Mouse (Mus musculus): Measurements from ENCODE around the gene Gch1. TPM values are rescaled to one million over a fixed set of nuclear protein-coding genes. Genes with fewer than 3 reads are reported as not detected.

The Gch1 gene
- total and polyA plus RNA-seq, 3 experiments, result 72.9 to 85.2 (median 77.0) TPM

Other genes starting within 250 kb of the Gch1 start
- gene Wdhd1, start 87.4 kb upstream of the Gch1 start, total RNA-seq (2021), result 1 to 10 TPM; 2.0 to 3.0 TPM
- gene Wdhd1, start 87.4 kb upstream of the Gch1 start, polyA plus RNA-seq (2012; rRNA removed), result 0.13 and 0.28 TPM in 2 replicates
- 10 to 100 TPM; 18.5 to 20.4 TPM for gene Socs4, start 87.5 kb upstream of the Gch1 start, total RNA-seq (2021)
- 1.4 and 1.6 TPM in 2 replicates for gene Socs4, start 87.5 kb upstream of the Gch1 start, polyA plus RNA-seq (2012; rRNA removed)
- 10 to 100 TPM; 63.1 to 86.9 TPM for gene Mapk1ip1l, start 108.9 kb upstream of the Gch1 start, total RNA-seq (2021)
- 32.4 and 39.5 TPM in 2 replicates for gene Mapk1ip1l, start 108.9 kb upstream of the Gch1 start, polyA plus RNA-seq (2012; rRNA removed)
- gene Lgals3, start 178.3 kb upstream of the Gch1 start, total RNA-seq (2021), result 10 to 100 TPM; 13.1 to 19.2 TPM
- 57.6 and 60.8 TPM in 2 replicates for gene Lgals3, start 178.3 kb upstream of the Gch1 start, polyA plus RNA-seq (2012; rRNA removed)
- 1 to 10 TPM; 1.1 to 1.4 TPM for gene Dlgap5, start 229.0 kb upstream of the Gch1 start, total RNA-seq (2021)
- gene Dlgap5, start 229.0 kb upstream of the Gch1 start, polyA plus RNA-seq (2012; rRNA removed), result 0.23 and 0.27 TPM in 2 replicates